Mouse (Mus musculus): ENCODE measurements at regions not wholly inside any gene's neighbourhood (a gene's known extent, or its start where the extent isn't known, plus 50 kb on each side); places are given as distances from the start of the nearest gene placed in this dataset.

DNA sequence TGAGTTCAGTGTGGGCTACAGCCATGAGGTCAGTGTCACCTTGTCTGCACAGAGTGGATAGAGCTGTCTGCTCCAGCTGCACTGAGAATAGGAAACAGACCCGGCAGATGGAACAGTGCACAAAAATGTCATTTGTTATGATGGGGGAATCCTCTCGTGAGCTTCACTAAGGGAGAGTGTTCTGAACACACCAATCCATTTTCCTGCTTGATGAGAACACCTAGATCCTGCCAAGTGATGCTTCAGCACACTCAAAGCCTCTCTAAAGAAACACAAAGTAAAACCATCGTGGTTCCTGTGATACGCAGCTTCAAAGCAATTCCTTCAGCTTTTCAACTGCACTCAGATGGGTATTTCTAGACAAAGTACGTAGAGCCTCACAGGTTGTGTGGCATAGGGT is 69.0 kb upstream of the Pdzrn3 start:
- H3K4me3 ChIP-seq: no peak overlapping the region
- H3K9ac ChIP-seq: no peak overlapping the region
- H3K4me1 ChIP-seq: no peaks in the 10 kb centered on the region
- no peak overlapping the region for H3K27ac ChIP-seq
- 82% methylated on average over 5 of the region's 5 CpGs for WGBS
- no peaks in the 10 kb centered on the region for H3K27me3 ChIP-seq
- H3K9me3 ChIP-seq (replicated peaks): no peaks in the 10 kb centered on the region
- ATAC-seq: no peak
- H3K36me3 ChIP-seq (ENCODE audit: poor library complexity, severe bottlenecking): no peaks in the 10 kb centered on the region
- H3K4me2 ChIP-seq: no peak overlapping the region

DNA sequence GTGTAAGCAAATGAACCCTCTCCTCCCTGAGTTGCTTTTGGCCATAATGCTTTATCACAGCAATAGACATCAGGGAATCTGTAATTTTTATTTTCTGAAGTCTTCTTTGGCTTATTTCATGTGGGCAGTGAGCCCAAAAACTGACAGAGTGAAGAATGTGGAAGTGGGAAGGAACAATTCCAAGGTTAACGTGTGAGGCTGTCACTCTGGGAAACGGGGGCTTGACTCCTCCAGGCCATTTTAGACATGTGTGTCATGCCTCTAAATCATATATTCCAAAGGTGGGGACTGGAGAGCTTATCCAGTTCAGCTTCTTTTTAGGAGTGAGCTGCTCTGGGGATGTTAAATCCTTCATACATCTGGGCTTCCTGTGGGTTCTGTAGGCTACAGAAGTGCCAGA is 68.6 kb upstream of the Pdzrn3 start:
- Histone ChIP-seq H3K9ac (no peak overlapping the region), H3K36me3 (ENCODE audit: poor library complexity, severe bottlenecking) (no peaks in the 10 kb centered on the region), H3K4me2 (no peak overlapping the region), H3K4me1 (no peaks in the 10 kb centered on the region), H3K9me3 (replicated peaks) (no peaks in the 10 kb centered on the region), H3K27ac (no peak overlapping the region), H3K27me3 (no peaks in the 10 kb centered on the region), H3K4me3 (no peak overlapping the region)
- 75% methylated on average over 2 of the region's 2 CpGs for WGBS
- no peak for ATAC-seq

DNA sequence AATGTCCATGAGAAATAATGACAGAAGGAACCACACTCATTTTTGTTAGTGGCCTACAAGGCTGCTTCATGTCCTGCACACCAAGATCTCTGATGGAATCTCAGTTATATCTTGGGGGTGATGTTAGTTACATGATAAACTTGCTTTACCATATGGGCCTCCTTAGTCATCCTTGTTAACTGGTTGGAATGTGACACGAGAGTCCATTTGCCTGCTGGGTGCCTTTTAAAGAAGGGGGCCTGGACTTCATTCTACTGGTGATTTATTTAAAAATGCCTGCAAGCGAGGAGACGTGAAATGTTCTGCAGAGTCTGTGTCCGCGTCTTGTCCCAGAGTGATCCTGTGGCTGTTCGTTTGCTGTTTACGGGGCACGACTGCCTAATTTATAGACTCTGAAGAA is 55.1 kb upstream of the Pdzrn3 start:
- Histone ChIP-seq H3K4me2 (no peak overlapping the region), H3K9ac (no peak overlapping the region), H3K27me3 (no peaks in the 10 kb centered on the region), H3K27ac (no peak overlapping the region), H3K4me1 (no peaks in the 10 kb centered on the region), H3K9me3 (replicated peaks) (no peaks in the 10 kb centered on the region), H3K4me3 (no peak overlapping the region), H3K36me3 (ENCODE audit: poor library complexity, severe bottlenecking) (no peaks in the 10 kb centered on the region)
- ATAC-seq: no peak
- WGBS: 87% methylated on average over 8 of the region's 8 CpGs

DNA sequence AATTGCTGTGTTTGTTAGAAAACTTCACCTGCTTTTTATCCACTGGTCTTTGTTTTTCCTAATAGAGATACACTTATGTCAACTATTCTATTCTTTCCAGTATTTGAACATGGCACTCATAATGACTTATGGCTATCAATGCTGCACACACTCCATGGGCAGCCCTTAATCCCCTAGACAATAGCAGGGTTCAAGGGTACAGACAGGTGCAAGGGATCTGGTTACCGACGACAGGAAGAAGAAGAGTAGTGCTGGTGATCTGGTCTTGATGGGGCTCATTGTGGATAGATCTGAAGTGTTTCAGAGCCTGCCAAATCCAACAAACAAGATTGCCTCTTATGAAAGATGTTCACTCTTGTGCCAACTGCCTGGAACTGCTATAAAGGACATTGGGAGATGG is 51.9 kb upstream of the Pdzrn3 start:
- peaks cover 11% of the 10 kb centered on the region for H3K4me1 ChIP-seq
- no peak overlapping the region for H3K27ac ChIP-seq
- ATAC-seq: no peak
- H3K9me3 ChIP-seq (replicated peaks): no peaks in the 10 kb centered on the region
- H3K27me3 ChIP-seq: peaks cover under 1% of the 10 kb centered on the region; the same call in 1 of the 2 replicates
- no peaks in the 10 kb centered on the region for H3K36me3 ChIP-seq (ENCODE audit: poor library complexity, severe bottlenecking)
- 46% methylated on average over 2 of the region's 2 CpGs for WGBS
- H3K4me2 ChIP-seq: no peak overlapping the region
- H3K4me3 ChIP-seq: no peak overlapping the region
- no peak overlapping the region for H3K9ac ChIP-seq

Measured in forebrain, embryonic 13.5 days (tissue).